Mouse (Mus musculus) retina, adult 2 months (tissue): ENCODE results near the gene Amz2.
A peak's percentile ranks its signal among the peaks of the same experiment; 100 is the strongest.

Experiments
- DNase-seq: peaks from one replicate; pipeline ENCODE4 v3.0.0-alpha.2; 2012; ENCODE audit warnings: low read depth, low spot score

Gene Amz2

GRCm38 (mm10) chr11:109421205-109421604 lies 4.5 kb upstream of the Amz2 start:
- DNase-seq = no peak

- no peak for DNase-seq
Measured at GRCm38 (mm10) chr11:109422263-109422662, 3.5 kb upstream of the Amz2 start.

DNA sequence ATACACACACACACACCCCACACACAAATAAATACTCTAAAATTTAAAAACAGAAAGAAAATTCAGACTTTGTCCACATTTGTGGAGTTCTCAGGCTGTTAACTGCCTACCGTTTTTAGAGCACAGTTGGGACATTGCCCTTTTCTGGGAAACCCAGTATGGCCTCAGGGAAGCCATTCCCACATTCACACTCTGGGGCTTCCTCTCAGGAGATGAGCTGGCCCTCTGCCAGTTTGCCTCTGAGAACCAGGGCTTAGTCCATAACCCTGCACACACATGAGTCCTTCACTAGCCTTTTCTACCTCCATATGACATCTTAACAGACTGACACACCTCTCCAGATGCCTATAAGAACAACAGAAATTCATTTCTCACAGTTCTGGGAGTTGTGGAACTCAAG lies 2.5 kb upstream of the Amz2 start:
- no peak for DNase-seq

- no peak for DNase-seq
Measured at GRCm38 (mm10) chr11:109426272-109426586, 483 bp downstream of the Amz2 start.

DNA sequence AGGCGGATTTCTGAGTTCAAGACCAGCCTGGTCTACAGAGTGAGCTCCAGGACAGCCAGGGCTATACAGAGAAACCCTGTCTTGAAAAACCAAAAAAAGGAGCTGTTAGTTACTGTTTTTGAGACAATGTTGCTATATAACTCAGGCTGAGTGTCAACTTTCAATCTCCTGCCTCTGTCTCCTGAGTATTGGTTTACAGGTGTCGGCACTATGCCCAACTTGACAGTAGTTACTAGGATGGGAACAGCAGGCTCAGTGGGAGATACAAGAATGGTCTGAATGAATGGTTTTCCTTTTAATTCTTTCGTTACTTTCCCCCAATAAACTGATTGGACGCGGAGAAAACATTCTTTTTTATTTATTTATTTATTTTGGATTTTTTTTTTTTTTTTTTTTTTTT lies 1.6 kb downstream of the Amz2 start:
- DNase-seq = no peak

GRCm38 (mm10) chr11:109434233-109434798 lies 8.6 kb downstream of the Amz2 start:
- no peak for DNase-seq

- DNase-seq = no peak
Measured at GRCm38 (mm10) chr11:109436889-109437288, 11.1 kb downstream of the Amz2 start.

DNA sequence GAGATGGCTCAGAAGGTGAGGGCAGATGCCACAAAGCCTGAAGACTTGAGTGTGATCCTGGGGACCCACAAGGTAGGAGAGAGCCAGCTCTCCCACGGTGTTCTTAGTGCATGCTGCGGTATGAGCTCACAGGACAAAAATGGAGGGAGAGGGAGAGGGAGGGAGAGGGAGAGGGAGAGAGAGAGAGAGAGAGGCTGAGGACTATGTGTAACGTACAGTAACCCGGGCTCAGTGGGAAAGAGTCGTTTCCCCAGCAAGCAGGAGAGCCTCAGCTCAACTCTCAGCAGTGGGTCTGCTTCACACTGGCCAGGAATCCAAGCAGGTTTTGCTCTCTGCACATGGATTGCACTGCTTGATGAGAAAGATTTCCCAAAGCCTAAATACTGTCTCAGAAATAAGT lies 13.5 kb downstream of the Amz2 start:
- no peak for DNase-seq

- peak; percentile 57 for DNase-seq
Measured at GRCm38 (mm10) chr11:109439829-109440340, 14.1 kb downstream of the Amz2 start.

- DNase-seq = no peak
Measured at GRCm38 (mm10) chr11:109440641-109441040, 14.9 kb downstream of the Amz2 start.

GRCm38 (mm10) chr11:109441119-109441518 lies 15.4 kb downstream of the Amz2 start:
- DNase-seq = no peak

DNA sequence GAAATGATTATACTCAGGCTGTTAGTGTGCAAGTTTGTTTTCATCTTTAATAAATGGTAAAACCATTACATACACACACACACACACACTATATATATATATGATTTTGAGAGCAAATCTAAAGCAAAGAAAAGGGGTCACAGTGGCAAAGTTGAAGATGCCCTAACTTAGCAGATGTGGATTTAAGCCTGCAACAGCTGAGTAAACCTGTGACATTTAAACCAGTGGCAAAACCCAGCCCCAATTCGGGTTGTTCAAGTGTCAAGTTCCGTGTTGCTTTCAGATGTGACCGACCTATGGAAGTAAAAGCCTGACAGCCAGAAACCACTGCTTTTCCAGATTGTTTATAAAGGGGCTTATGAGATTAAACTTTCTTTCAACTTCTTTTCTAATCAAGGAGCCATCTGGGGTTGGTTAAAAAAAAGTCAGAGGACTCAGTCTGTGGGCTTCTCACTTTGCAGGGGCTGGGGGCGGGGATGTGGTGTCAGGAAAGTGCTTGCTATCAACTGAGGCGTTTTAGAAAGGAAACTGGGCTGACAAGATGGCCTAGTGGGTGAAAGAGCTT lies 16.5 kb downstream of the Amz2 start:
- no peak for DNase-seq

- no peak for DNase-seq
Measured at GRCm38 (mm10) chr11:109443468-109444263, 17.9 kb downstream of the Amz2 start.

GRCm38 (mm10) chr11:109444600-109444999 lies 18.9 kb downstream of the Amz2 start:
- no peak for DNase-seq

GRCm38 (mm10) chr11:109445438-109446035 lies 19.8 kb downstream of the Amz2 start:
- DNase-seq = no peak

- no peak for DNase-seq
Measured at GRCm38 (mm10) chr11:109451169-109451568, 25.4 kb downstream of the Amz2 start.

- no peak for DNase-seq
Measured at GRCm38 (mm10) chr11:109456261-109456660, 30.5 kb downstream of the Amz2 start.

DNA sequence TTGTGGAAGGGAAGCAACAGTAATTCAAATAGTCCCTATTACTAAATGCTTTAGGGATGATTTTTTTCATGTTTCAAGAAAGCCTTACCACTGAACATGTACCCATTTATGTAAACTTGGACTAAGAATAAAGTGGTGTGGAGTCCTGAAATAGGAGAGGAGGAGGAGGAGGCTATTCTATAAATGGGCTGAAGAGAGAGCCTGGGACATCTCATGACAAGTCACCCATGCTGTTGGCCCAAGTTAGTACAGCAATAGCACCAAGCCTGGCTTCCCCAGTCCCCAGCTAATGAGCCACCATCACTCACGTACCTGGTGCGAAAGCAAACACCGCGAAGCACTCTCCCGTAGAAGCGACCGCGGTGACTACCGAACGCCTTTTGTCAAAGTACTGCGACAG lies 32.4 kb downstream of the Amz2 start:
- DNase-seq = no peak

DNA sequence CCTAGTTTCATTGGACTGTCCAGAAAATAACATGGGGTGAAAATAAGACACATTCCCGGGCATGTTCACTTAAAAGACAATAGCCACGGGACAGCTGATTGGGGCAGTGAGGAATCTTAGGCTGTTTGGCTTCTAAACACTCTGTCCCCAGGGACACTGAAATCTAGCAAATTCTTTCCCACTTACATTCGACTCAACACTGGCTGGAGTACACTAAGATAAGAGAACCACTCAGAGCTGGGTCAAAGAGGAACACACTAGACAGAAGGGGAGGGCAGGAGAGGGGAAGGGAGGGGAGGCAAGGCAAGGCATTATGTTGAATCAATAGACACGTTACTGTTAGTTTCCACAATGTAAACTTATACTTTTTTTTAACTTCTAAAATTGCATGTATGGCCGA lies 34.8 kb downstream of the Amz2 start:
- no peak for DNase-seq

GRCm38 (mm10) chr11:109465068-109465467 lies 39.3 kb downstream of the Amz2 start:
- no peak for DNase-seq

DNA sequence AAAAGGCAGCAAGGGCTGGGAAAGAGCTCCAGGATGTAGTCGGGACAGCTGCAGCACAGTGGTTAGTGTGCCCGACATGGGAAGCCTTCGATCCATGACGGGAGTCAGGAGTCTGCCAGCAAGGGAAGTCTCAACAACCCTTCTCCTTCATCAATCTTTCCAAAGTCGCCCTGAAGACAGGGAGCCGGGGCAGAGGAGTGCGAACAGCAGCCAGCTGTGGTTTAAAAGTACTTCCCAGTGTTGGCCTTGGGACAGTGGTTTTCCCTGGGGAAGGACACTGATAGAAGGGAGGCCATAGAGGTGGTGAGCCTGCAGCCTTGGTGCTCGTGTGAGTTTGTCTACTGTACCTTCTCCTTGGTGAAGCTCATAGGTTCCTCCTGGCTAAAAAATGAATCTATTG lies 41.2 kb downstream of the Amz2 start:
- no peak for DNase-seq

DNA sequence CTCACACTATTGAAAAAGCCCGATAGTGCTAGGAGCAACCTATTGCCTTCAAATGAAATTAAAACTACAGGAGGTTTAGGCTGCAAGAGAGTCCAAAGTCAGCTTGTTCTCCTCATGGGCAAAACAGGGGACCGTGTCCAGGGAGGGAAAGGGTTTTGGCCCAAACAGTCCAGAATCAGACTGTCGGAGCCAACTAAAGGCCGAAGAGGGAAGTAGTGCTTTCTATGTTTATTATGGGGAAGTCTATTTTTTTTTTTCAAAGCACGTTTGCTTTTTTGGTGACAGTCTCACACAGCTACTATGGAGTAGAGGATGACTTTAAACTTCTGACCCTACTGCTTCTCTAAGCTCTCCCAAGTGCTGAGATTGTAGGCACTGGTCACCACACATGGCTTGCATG lies 42.4 kb downstream of the Amz2 start:
- no peak for DNase-seq

GRCm38 (mm10) chr11:109470170-109470569 lies 44.4 kb downstream of the Amz2 start:
- no peak for DNase-seq
